Mouse (Mus musculus): ENCODE data around the gene Col7a1.

GRCm38 (mm10) chr9:109008994-109009635 is 55.7 kb downstream of the Col7a1 start:
- TF ChIP-seq POLR2A (IDR thresholded peaks at IDR 0.05; ENCODE audit: control insufficient read depth, low read depth, low read length), result no peak
- TF ChIP-seq CTCF (IDR thresholded peaks at IDR 0.05; ENCODE audit: control insufficient read depth, insufficient read depth, insufficient replicate concordance, low read depth, low read length), result no peak

All from testis, adult 2 months (tissue).